Mouse (Mus musculus) liver, adult 2 months (tissue): ENCODE data around the gene Atad3a. TPM values are rescaled to one million over a fixed set of nuclear protein-coding genes. Genes with fewer than 3 reads are reported as not detected.
"Not testable (repeated sequence)": the region's sequence is repeated elsewhere in the genome, so short reads cannot be mapped to it uniquely, and the experiment has no call there.

Experiments
- DNase-seq: peaks from one replicate; pipeline ENCODE4 v3.0.0-alpha.2; 2011; ENCODE audit warnings: low read depth, low spot score; ENCODE audit errors: extremely low read depth
- H3K27ac ChIP-seq: fragments of 200-500 bp; replicated peaks from 2 replicates; pipeline ENCODE4 v1.5.1; 2012; ENCODE audit warnings: low read depth, mild to moderate bottlenecking, control low read depth, inconsistent platforms, low read length; ENCODE audit not compliant: insufficient read depth
- H3K27me3 ChIP-seq: fragments of 200-500 bp; 2 replicates; pipeline ENCODE4 v1.6.1; 2012; ENCODE audit warnings: mild to moderate bottlenecking, moderate library complexity, low read length, inconsistent platforms; ENCODE audit not compliant: control insufficient read depth, insufficient read depth
- H3K36me3 ChIP-seq: fragments of 200-500 bp; 2 replicates; pipeline ENCODE4 v1.6.1; 2012; ENCODE audit warnings: low read length, inconsistent platforms; ENCODE audit not compliant: control insufficient read depth, insufficient read depth
- H3K4me1 ChIP-seq: fragments of 200-500 bp; 2 replicates; pipeline ENCODE4 v1.6.1; 2011; ENCODE audit warnings: low read length; ENCODE audit not compliant: control insufficient read depth, insufficient read depth
- H3K4me3 ChIP-seq: fragments of 200-500 bp; 2 replicates; pipeline ENCODE4 v1.5.1; 2011; ENCODE audit warnings: low read depth, mild to moderate bottlenecking, control low read depth, low read length, moderate library complexity; ENCODE audit not compliant: insufficient read depth
- H3K79me2 ChIP-seq: fragments of 200-500 bp; 2 replicates; pipeline ENCODE4 v1.6.1; 2012; ENCODE audit warnings: inconsistent platforms, mild to moderate bottlenecking, low read length, moderate library complexity; ENCODE audit not compliant: control insufficient read depth, insufficient read depth
- H3K9ac ChIP-seq: fragments of 200-500 bp; 2 replicates; pipeline ENCODE4 v1.6.1; 2012; ENCODE audit warnings: low read depth, mild to moderate bottlenecking, control low read depth, inconsistent platforms, low read length
- CTCF ChIP-seq: fragments of 200-500 bp; IDR thresholded peaks from 2 replicates; pipeline ENCODE4 v1.5.1; 2011; ENCODE audit warnings: low read depth, low read length, control low read depth
- POLR2A ChIP-seq: fragments of 200-500 bp; IDR thresholded peaks from 2 replicates; pipeline ENCODE4 v1.6.1; 2011; ENCODE audit warnings: low read length, control low read depth; ENCODE audit not compliant: insufficient read depth; ENCODE audit errors: extremely low read depth
- WGBS: fragments of 180-500 bp; shearing (Covaris S2); methylation state at CpG from one replicate; pipeline ENCODE4 v1.1.7; 2018; 5-methylcytosine and 5-hydroxymethylcytosine counted together
- polyA plus RNA-seq: library from polyadenylated mRNA; depleted of rRNA; stranded (reverse); fragments of >200 nt; gene quantifications from 2 replicates; pipeline ENCODE4 v1.2.3, GENCODE M21; 2012
- total RNA-seq: library from RNA; depleted of rRNA; stranded (reverse); fragments of >200 nt; gene quantifications from 2 replicates; pipeline ENCODE4 v1.2.3, GENCODE M21; 2014

Atad3a gene
- total and polyA plus RNA-seq, 2 experiments, result 54.5 to 129 TPM

- Histone ChIP-seq H3K27me3 (no peaks in the 10 kb centered on the region), H3K4me3 (no peak overlapping the region), H3K27ac (no peak overlapping the region), H3K9ac (no peak overlapping the region), H3K4me1 (no peaks in the 10 kb centered on the region), H3K79me2 (no peaks in the 10 kb centered on the region), H3K36me3 (no peaks in the 10 kb centered on the region)
- 84% methylated on average over 2 of the region's 2 CpGs for WGBS
- TF ChIP-seq POLR2A (no peak), CTCF (no peak)
- no peak for DNase-seq
These were observed 32.8 kb upstream of the Atad3a start for GRCm38 (mm10) chr4:155793730-155794129.

- no peak for DNase-seq
- Histone ChIP-seq H3K9ac (no peak overlapping the region), H3K79me2 (no peaks in the 10 kb centered on the region), H3K36me3 (no peaks in the 10 kb centered on the region), H3K27me3 (no peaks in the 10 kb centered on the region), H3K27ac (no peak overlapping the region), H3K4me3 (no peak overlapping the region), H3K4me1 (no peaks in the 10 kb centered on the region)
- WGBS, result 87% methylated on average over 24 of the region's 24 CpGs
- TF ChIP-seq POLR2A (no peak), CTCF (no peak)
These were observed 30.5 kb upstream of the Atad3a start for GRCm38 (mm10) chr4:155791240-155791933.

- Histone ChIP-seq H3K27me3 (no peaks in the 10 kb centered on the region), H3K4me3 (no peak overlapping the region), H3K79me2 (no peaks in the 10 kb centered on the region), H3K9ac (no peak overlapping the region), H3K4me1 (no peaks in the 10 kb centered on the region), H3K36me3 (no peaks in the 10 kb centered on the region), H3K27ac (no peak overlapping the region)
- no peak for DNase-seq
- 53% methylated on average over 3 of the region's 3 CpGs for WGBS
- TF ChIP-seq POLR2A (no peak), CTCF (no peak)
These were observed 29.8 kb upstream of the Atad3a start for GRCm38 (mm10) chr4:155790650-155791161.

GRCm38 (mm10) chr4:155790021-155790489 is 29.2 kb upstream of the Atad3a start, which contains the start of gene Ankrd65:
Gene Ankrd65, plus strand, starts transcription at chr4:155790439.
- no peaks in the 10 kb centered on the region for H3K36me3 ChIP-seq
- WGBS, result 81% methylated on average over 3 of the region's 3 CpGs
- H3K9ac ChIP-seq, result no peak within 1 kb of the TSS
- no peaks in the 10 kb centered on the region for H3K27me3 ChIP-seq
- H3K27ac ChIP-seq, result no peak within 1 kb of the TSS
- no peak within 1 kb of the TSS for H3K4me3 ChIP-seq
- TF ChIP-seq POLR2A (no peak), CTCF (no peak)
- H3K4me1 ChIP-seq, result no peaks in the 10 kb centered on the region
- DNase-seq, result no peak
- no peaks in the 10 kb centered on the region for H3K79me2 ChIP-seq

GRCm38 (mm10) chr4:155788833-155789232 is 27.9 kb upstream of the Atad3a start:
- 91% methylated on average over 4 of the region's 4 CpGs for WGBS
- H3K27ac ChIP-seq, DNase-seq: not testable (repeated sequence)

GRCm38 (mm10) chr4:155788300-155788699 is 27.4 kb upstream of the Atad3a start:
- H3K27ac ChIP-seq, result no peak overlapping the region
- H3K79me2 ChIP-seq, result no peaks in the 10 kb centered on the region
- no peaks in the 10 kb centered on the region for H3K27me3 ChIP-seq
- H3K9ac ChIP-seq, result no peak overlapping the region
- no peaks in the 10 kb centered on the region; the same call in 1 of the 2 replicates for H3K4me1 ChIP-seq
- 92% methylated on average over 3 of the region's 3 CpGs for WGBS
- H3K36me3 ChIP-seq, result no peaks in the 10 kb centered on the region
- no peak for DNase-seq
- no peak overlapping the region for H3K4me3 ChIP-seq
- TF ChIP-seq CTCF, result no peak
- no peak for TF ChIP-seq POLR2A

More at GRCm38 (mm10) chr4:155788833-155789232, 27.9 kb upstream of the Atad3a start:
- not testable (repeated sequence) for H3K4me1 ChIP-seq, H3K79me2 ChIP-seq, H3K4me3 ChIP-seq, H3K9ac ChIP-seq, H3K27me3 ChIP-seq, H3K36me3 ChIP-seq
